Mouse (Mus musculus) heart, embryonic 12.5 days (tissue): Measurements from ENCODE around the gene Sox18. TPM values are rescaled to one million over a fixed set of nuclear protein-coding genes. Genes with fewer than 3 reads are reported as not detected.

Experiments
- ATAC-seq: fragments of 200-750 bp; cut with Nextera tagmentation; 2 replicates; pipeline ENCODE4 v1.8.0; 2017; ENCODE audit warnings: moderate TSS enrichment, moderate library complexity; ENCODE audit not compliant: insufficient number of reproducible peaks, low FRiP score
- H3K27ac ChIP-seq: fragments of 300-500 bp; sonication (generic); 2 replicates; pipeline ENCODE4 v1.5.1; 2016; ENCODE audit warnings: mild to moderate bottlenecking, moderate library complexity; ENCODE audit not compliant: poor library complexity, severe bottlenecking
- H3K27me3 ChIP-seq: fragments of 300-500 bp; sonication (generic); replicated peaks from 2 replicates; pipeline ENCODE4 v1.6.1; 2016; ENCODE audit warnings: mild to moderate bottlenecking, moderate library complexity
- H3K36me3 ChIP-seq: fragments of 300-500 bp; sonication (generic); 2 replicates; pipeline ENCODE4 v1.6.1; 2016; ENCODE audit warnings: mild to moderate bottlenecking, moderate library complexity
- H3K4me1 ChIP-seq: fragments of 300-500 bp; sonication (generic); replicated peaks from 2 replicates; pipeline ENCODE4 v1.6.1; 2016; ENCODE audit warnings: mild to moderate bottlenecking
- H3K4me2 ChIP-seq: fragments of 300-500 bp; sonication (generic); 2 replicates; pipeline ENCODE4 v1.6.1; 2016; ENCODE audit warnings: mild to moderate bottlenecking, moderate library complexity
- H3K4me3 ChIP-seq: fragments of 300-500 bp; sonication (generic); 2 replicates; pipeline ENCODE4 v1.5.1; 2016; ENCODE audit warnings: mild to moderate bottlenecking
- H3K9ac ChIP-seq: fragments of 300-500 bp; sonication (generic); 2 replicates; pipeline ENCODE4 v1.6.1; 2016; ENCODE audit warnings: mild to moderate bottlenecking, moderate library complexity
- H3K9me3 ChIP-seq: fragments of 300-500 bp; sonication (generic); replicated peaks from 2 replicates; pipeline ENCODE4 v1.6.1; 2016; ENCODE audit warnings: mild to moderate bottlenecking, moderate library complexity
- WGBS: fragments of 180-500 bp; shearing (Covaris S2); methylation state at CpG from one replicate; pipeline ENCODE4 v1.1.7; 2016; 5-methylcytosine and 5-hydroxymethylcytosine counted together
- polyA plus RNA-seq: library from polyadenylated mRNA; unstranded; fragments of >200 nt; fragmentation: Nextera tagmentation; extraction: Ambion mirVana; gene quantifications from 2 replicates; pipeline ENCODE4 v1.2.1, GENCODE M21; 2016

Sox18 gene
- polyA plus RNA-seq, 1 experiment from 2014 or later = 24.7 TPM

DNA sequence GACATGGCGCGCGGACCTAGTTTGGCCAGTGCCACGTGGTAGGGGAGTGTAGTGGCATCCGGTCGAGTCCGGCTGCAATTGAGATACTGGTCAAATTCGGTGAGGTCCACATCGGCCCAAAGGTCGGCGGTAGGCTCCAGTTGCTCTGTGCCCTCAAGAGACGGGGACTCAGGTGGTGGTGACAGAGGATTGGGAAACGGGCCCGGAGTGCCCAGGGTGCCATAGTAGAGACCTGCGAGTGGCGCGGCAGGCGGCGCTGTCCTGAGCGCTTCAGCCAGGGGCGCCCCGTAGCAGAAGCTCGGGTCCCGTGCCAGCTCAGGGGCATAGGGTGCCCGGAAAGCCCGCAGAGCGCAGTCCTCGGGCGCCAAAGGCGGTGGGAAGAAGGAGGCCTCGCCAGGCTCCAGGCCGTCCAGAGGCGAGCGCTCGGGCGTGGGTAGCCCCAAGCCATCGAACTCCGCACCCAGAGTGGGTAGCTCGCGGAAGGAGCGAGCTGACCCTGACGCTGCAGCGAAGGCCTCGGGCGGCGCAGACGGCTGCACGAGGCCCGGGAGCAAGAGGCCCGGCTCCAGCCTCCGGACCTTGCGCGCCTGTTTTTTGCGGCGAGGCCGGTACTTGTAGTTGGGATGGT, 1.0 kb downstream of the Sox18 start:
- Histone ChIP-seq H3K9me3 (no peaks in the 10 kb centered on the region; the same call in 1 of the 2 replicates), H3K4me3 (peak overlapping the region; percentile 59), H3K27me3 (peaks cover 77% of the 10 kb centered on the region), H3K4me2 (peak overlapping the region; percentile 85), H3K27ac (peak overlapping the region; percentile 62), H3K36me3 (no peaks in the 10 kb centered on the region), H3K4me1 (peaks cover 27% of the 10 kb centered on the region), H3K9ac (peak overlapping the region; percentile 70)
- ATAC-seq = peak; percentile 16; the same call in 1 of the 2 replicates
- 4% methylated on average over 56 of the region's 56 CpGs for WGBS

DNA sequence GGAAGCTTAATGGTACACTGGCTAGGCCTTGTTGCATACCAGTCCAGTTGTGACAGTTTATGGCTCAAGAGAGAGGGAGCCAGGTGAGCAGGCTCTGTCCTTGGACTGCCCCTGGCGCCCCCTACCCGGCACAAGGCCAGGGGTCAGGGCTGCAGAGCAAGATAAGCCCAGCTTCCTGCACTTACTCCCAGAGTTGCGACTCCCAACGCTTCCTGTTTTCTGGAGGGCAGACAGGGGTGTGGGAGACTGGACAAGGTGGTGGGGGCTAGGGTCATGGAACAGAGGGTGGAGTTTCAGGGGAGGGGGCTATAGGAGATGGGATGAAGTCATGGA, 8.2 kb downstream of the Sox18 start:
- Histone ChIP-seq H3K9me3 (no peaks in the 10 kb centered on the region; the same call in 1 of the 2 replicates), H3K4me2 (no peak overlapping the region), H3K27ac (peak overlapping the region; percentile 67), H3K27me3 (peaks cover 7% of the 10 kb centered on the region), H3K4me1 (peaks cover 32% of the 10 kb centered on the region), H3K36me3 (0 out of 2 replicates have a peak, but pooled peaks cover 2% of the 10 kb centered on the region), H3K4me3 (no peak overlapping the region), H3K9ac (no peak overlapping the region; the same call in 1 of the 2 replicates)
- 2% methylated on average over 4 of the region's 4 CpGs for WGBS
- ATAC-seq = peak; percentile 75

DNA sequence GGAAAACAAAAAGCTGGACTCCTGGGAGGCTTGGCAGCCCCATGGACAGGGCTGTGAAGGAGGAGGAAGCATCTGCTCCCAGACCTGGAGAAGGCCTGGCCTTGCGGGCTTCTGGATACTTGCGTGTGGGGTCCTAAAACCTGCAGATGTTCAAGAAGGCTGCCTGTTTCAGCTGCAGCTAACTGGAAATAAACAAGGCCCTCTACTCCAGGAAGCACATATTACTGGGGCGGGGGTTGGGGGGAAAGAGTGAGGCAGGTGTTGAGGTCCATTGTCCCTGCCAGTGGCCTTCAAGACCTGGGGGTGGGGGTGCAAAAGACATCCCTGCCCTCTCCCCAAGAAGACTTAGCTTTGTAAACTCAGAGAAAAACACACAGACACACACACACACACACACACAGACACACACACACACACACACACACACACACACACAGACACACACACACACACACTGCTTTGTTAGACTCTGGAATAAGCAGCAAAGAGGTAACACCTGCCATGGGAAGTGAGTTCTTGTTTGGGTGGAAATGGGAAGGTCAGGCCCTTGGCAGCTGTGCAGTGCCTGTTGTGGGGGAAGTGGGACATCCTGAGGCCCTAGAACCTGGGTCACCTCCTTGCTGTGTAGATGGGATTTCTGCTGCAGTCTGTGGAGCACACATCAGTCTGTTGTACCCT, 8.7 kb downstream of the Sox18 start:
- H3K9ac ChIP-seq = no peak overlapping the region; the same call in 1 of the 2 replicates

DNA sequence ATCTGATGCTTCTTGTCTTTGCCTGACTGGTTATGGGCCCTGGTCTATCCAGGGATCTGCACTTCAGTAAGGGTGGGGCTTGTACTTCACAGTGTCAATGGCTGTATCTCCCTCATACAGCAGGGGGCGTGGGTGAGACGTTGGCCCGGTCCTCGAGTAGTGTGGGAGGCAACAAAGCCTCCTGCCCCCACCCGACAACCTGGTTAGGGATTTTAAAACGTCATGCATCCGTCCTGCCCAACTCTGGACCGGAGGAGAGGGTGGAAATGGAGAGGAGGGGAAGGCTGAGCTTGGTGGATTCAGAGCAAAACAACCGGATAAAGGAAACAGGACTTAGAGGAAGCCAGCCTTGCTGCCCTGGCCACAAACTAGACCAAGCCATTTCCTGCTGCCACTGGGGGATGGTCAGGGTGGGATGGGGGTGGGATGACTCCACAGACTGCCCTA, 11.8 kb downstream of the Sox18 start:
- peaks cover 27% of the 10 kb centered on the region for H3K36me3 ChIP-seq
- H3K27me3 ChIP-seq = no peaks in the 10 kb centered on the region
- peak; percentile 75 for ATAC-seq
- H3K4me1 ChIP-seq = peaks cover 34% of the 10 kb centered on the region
- H3K27ac ChIP-seq = 0 out of 2 replicates have a peak overlapping the region, but pooled peaks have one; percentile 44
- no peaks in the 10 kb centered on the region for H3K9me3 ChIP-seq
- no peak overlapping the region for H3K9ac ChIP-seq
- H3K4me3 ChIP-seq = no peak overlapping the region
- WGBS = 5% methylated on average over 9 of the region's 9 CpGs
- 0 out of 2 replicates have a peak overlapping the region, but pooled peaks have one; percentile 20 for H3K4me2 ChIP-seq

More for the DNA sequence above, 8.7 kb downstream of the Sox18 start:
- Histone ChIP-seq H3K27ac (peak overlapping the region; percentile 67), H3K4me3 (no peak overlapping the region), H3K36me3 (0 out of 2 replicates have a peak, but pooled peaks cover 2% of the 10 kb centered on the region), H3K4me2 (no peak overlapping the region), H3K4me1 (peaks cover 32% of the 10 kb centered on the region), H3K9me3 (no peaks in the 10 kb centered on the region; the same call in 1 of the 2 replicates), H3K27me3 (peaks cover 2% of the 10 kb centered on the region)
- WGBS = 80% methylated on average over 3 of the region's 3 CpGs
- peak; percentile 46 for ATAC-seq

DNA sequence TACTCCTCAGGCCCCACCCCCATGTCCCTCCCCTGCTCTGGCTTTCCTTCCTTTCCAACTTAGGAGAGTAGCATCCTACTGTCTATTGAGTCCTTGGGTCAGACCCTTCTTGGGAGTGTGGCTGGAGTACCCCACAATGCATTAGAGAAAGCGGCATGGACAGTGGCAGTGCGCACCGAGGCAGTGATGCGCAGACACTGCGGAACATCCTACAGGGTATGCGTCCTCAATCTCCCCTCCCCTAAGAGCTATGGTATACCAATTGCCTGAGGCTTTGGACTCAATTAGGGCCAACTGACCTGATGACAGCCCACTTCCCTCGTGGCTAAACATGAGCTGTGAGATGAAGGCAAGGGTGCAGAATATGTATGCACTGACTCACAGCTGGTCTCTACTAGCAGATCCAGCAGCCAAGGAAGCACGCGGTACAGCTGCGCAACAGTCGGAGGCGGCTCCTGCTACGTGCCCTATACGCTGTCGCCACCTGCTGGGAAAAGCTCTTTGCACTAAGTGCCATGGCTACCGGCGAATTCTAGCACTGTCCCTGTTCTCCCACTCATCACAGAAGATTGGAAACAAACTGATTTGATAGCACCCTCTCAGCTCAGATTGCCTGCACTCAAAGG, 12.4 kb downstream of the Sox18 start:
- no peak overlapping the region for H3K4me3 ChIP-seq
- H3K9ac ChIP-seq = no peak overlapping the region
- H3K27ac ChIP-seq = 0 out of 2 replicates have a peak overlapping the region, but pooled peaks have one; percentile 17
- H3K4me2 ChIP-seq = 0 out of 2 replicates have a peak overlapping the region, but pooled peaks have one; percentile 20
- WGBS = 37% methylated on average over 17 of the region's 17 CpGs
- peaks cover 29% of the 10 kb centered on the region for H3K36me3 ChIP-seq
- peaks cover 34% of the 10 kb centered on the region for H3K4me1 ChIP-seq
- no peaks in the 10 kb centered on the region for H3K9me3 ChIP-seq
- no peaks in the 10 kb centered on the region for H3K27me3 ChIP-seq
- ATAC-seq = peak; percentile 54; the same call in 1 of the 2 replicates

DNA sequence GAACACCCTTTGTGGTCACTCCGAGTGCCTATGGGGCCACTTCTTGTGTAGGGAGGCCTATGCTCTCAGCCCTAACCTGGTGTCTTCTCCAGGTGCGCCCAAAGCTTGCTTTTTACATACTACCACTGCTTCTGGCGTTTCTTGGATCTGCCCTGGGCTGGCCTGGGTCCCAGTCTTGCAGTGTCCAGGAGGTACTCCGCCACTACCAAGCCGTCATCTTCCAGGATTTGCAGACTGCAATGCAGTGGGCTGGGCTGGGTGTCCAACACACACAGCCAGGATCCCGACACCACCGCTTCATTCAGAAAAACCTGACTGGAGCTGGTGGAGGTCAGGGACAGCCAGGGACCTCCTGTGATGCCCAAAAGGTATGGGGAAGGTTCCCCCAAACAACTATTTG, 12.9 kb downstream of the Sox18 start:
- H3K4me3 ChIP-seq = no peak overlapping the region
- no peak overlapping the region for H3K4me2 ChIP-seq
- peaks cover 34% of the 10 kb centered on the region for H3K36me3 ChIP-seq
- ATAC-seq = no peak
- H3K27me3 ChIP-seq = no peaks in the 10 kb centered on the region
- no peak overlapping the region for H3K9ac ChIP-seq
- no peak overlapping the region for H3K27ac ChIP-seq
- H3K9me3 ChIP-seq = no peaks in the 10 kb centered on the region
- WGBS = 81% methylated on average over 7 of the region's 7 CpGs
- H3K4me1 ChIP-seq = peaks cover 39% of the 10 kb centered on the region

DNA sequence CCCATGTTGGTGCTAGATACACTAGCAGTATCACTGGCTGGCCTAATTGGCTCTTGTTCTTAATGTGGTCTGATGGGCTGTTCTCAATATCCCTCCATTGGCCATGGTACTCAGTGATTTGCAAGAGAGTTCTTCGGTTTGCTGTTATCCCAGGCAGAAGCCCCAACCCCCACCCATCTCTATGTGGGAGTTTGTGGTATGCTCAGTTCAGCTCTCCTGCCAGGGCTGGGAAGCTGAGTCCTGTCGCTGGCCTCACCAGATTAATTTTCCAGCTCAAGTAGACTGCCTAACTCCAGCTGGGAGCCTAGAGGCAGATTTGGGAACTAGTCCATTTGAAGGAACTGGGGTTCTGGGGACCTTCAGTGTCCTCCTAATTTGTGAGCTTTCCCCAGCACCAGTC, 14.0 kb downstream of the Sox18 start:
- Histone ChIP-seq H3K36me3 (peaks cover 45% of the 10 kb centered on the region), H3K4me2 (no peak overlapping the region), H3K27ac (no peak overlapping the region), H3K9me3 (no peaks in the 10 kb centered on the region), H3K27me3 (no peaks in the 10 kb centered on the region), H3K4me3 (no peak overlapping the region), H3K4me1 (peaks cover 33% of the 10 kb centered on the region), H3K9ac (no peak overlapping the region)
- ATAC-seq = no peak
- WGBS = 66% methylated on average over 2 of the region's 2 CpGs

DNA sequence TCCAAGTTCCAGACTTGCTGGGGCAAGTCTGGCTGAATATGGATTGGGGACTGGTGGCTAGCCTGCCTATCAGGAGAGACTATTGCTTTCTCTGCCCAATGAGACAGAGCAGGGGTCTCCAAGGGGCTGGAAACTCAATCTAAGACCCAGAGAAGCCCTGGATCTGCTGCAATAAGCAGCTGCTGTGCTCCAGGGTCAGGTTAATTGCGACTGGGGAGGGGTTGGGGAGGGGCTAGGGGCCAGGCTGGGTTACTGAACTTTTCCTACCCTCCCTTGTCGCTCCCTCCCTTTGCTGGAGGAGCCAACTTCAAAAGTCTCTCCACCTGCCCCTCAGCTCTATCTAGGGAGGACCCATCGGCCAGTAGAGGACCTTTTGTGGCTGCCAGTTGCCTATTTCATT, 14.7 kb downstream of the Sox18 start, which contains the start of gene Gm29797:
TSS of gene Gm29797 (plus strand) at position 301 of the 400 bp plus-strand sequence.
- no peak within 1 kb of the TSS for H3K9ac ChIP-seq
- no peak within 1 kb of the TSS for H3K4me3 ChIP-seq
- H3K27me3 ChIP-seq = no peaks in the 10 kb centered on the region
- H3K4me2 ChIP-seq = no peak within 1 kb of the TSS
- H3K4me1 ChIP-seq = peaks cover 29% of the 10 kb centered on the region
- no peaks in the 10 kb centered on the region for H3K9me3 ChIP-seq
- ATAC-seq = no peak
- H3K27ac ChIP-seq = no peak within 1 kb of the TSS
- H3K36me3 ChIP-seq = peaks cover 52% of the 10 kb centered on the region
- WGBS = 73% methylated on average over 3 of the region's 3 CpGs

DNA sequence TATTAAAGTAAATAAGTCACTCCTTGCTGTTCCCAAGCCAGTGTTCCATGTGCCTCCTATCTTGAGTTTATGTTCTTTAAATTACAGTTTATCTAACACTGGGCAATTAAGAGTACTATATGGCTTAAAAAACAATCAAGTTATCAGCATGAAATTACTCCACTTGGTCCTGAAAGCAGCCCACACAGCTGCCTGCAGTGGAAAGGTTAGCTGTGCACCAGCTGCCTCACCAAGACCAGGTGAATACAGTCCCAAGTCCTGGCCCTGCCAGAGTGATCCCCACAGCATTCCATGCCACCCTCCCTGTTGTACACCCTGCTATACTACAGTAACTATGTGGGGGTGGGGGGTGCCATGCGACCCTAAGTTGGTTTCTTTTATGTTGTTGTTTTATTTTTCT, 17.9 kb downstream of the Sox18 start:
- Histone ChIP-seq H3K9ac (no peak overlapping the region), H3K36me3 (peaks cover 78% of the 10 kb centered on the region), H3K4me2 (no peak overlapping the region), H3K4me3 (no peak overlapping the region), H3K27ac (no peak overlapping the region), H3K4me1 (peaks cover 7% of the 10 kb centered on the region), H3K27me3 (no peaks in the 10 kb centered on the region), H3K9me3 (no peaks in the 10 kb centered on the region)
- no peak for ATAC-seq
- 91% methylated on average over 1 of the region's 1 CpGs for WGBS

DNA sequence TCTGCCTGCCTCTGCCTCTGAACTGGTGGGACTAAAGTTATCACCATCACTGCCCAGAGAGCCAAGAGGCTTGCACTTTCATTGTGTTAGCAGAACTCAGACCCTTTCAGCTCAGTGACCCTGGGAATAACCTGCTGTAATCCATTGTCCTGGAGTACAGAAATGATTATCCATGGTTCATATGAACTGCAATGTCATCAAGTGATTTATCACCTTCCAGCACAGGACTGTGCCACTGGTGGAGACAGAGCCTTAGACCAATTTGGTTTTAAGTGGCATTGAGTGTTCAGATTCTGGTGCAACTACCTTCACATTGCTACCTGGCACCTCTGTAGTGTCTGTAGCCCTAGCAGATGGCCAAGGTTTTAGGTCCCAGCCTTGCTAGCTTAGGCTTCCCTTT, 18.4 kb downstream of the Sox18 start:
- no peak overlapping the region for H3K27ac ChIP-seq
- H3K4me1 ChIP-seq = peaks cover 7% of the 10 kb centered on the region
- no peak overlapping the region for H3K4me2 ChIP-seq
- H3K36me3 ChIP-seq = peaks cover 82% of the 10 kb centered on the region
- H3K9ac ChIP-seq = no peak overlapping the region
- no peaks in the 10 kb centered on the region for H3K27me3 ChIP-seq
- no peak overlapping the region for H3K4me3 ChIP-seq
- H3K9me3 ChIP-seq = no peaks in the 10 kb centered on the region
- ATAC-seq = no peak

DNA sequence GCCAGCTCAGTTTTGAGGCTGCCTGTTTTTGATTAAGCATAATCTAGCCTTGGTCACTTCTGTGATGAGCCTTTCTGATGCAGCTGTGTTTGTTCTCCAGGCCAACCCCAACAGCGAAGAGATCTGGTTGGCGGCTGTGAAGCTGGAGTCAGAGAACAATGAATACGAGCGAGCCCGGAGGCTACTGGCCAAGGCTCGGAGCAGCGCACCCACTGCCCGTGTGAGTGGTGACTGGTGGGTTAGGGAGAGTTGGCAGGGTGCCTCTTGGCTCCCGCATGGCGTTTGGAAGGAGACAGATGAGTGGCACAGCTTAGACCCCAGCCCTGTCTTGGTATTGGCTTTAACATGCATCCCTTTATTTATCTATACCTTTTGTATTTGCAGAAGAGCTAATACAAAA, 22.5 kb downstream of the Sox18 start:
- Histone ChIP-seq H3K4me2 (no peak overlapping the region), H3K27ac (no peak overlapping the region), H3K36me3 (peaks cover 92% of the 10 kb centered on the region), H3K4me3 (no peak overlapping the region), H3K4me1 (peaks cover 4% of the 10 kb centered on the region), H3K9ac (no peak overlapping the region), H3K27me3 (no peaks in the 10 kb centered on the region), H3K9me3 (no peaks in the 10 kb centered on the region)
- no peak for ATAC-seq
- WGBS = 91% methylated on average over 10 of the region's 10 CpGs
